Mouse (Mus musculus): ENCODE data around the gene Prrt4.

- TF ChIP-seq CTCF (conservative IDR thresholded peaks at IDR 0.05; ENCODE audit: low read length) (no peak), POU5F1 (IDR thresholded peaks at IDR 0.05; ENCODE audit: borderline replicate concordance, low read length) (no peak)
These were observed 14.8 kb downstream of the Prrt4 start, which contains the start of gene Rbm28 for GRCm38 (mm10) chr6:29164314-29165244.
